In the genomic region with DNA sequence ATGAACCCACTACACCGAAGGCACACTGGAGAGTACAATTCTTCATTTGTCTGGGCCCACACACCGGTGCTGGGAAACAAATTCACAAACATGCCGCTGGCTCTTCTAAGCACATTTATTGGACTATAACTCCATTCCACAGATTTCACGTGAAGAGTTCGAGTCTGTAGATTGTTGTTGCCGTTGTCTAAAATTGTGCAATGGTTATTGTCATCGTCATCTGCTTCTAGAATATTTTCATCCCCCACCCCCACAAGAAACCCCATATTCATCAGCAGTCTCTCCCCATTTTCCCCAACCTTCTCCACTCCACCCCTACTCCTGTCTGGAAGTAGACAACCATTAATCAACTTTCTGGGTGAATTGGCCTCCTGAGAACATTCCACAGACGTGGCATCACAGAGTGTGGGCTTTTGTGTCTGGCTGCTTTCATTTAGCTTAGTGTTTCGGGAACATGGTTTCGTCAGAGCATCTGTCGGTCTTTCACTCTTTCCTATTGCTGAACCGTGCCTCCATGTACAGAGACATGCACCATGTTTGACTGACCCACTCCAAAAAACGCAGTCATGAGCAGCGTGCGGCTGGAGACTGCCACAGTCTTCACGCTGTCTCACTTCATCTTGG, we compare ENCODE assay signal across 17 mouse cellular contexts. TPM values are rescaled to one million over a fixed set of nuclear protein-coding genes. Genes with fewer than 3 reads are reported as not detected.
DNase-seq lines count a peak whose midpoint lies in the region; ATAC-seq and TF ChIP-seq lines count a peak whose summit lies in the region.
"Had no signal": no experiment of that assay in that cellular context is flagged by ENCODE, and none has a peak within 500 bp of the region (broad histone marks: within the 10 kb centered on the region; RNA-seq: fewer than 3 reads in every experiment).

No protein-coding gene starts in this region.

- no peaks in the 10 kb centered on the region for H3K9me3 ChIP-seq in heart, postnatal 0 days (replicated peaks; ENCODE audit: control insufficient read depth, low read length)
- no peaks in the 10 kb centered on the region for H3K9me3 ChIP-seq in heart, embryonic 12.5 days (replicated peaks)
- no peaks in the 10 kb centered on the region for H3K9me3 ChIP-seq in lung, embryonic 15.5 days
- H3K9me3 ChIP-seq: forebrain, embryonic 15.5 days; G1E; hindbrain, embryonic 15.5 days; neural tube, embryonic 13.5 days had no signal

- H3K27ac ChIP-seq in heart, postnatal 0 days (ENCODE audit: low read depth), result 0 out of 2 replicates have a peak overlapping the region, but pooled peaks have one; percentile 2
- H3K27ac ChIP-seq in heart, embryonic 12.5 days (ENCODE audit: poor library complexity, severe bottlenecking), result no peak overlapping the region
- H3K27ac ChIP-seq in lung, embryonic 15.5 days, result peak overlapping the region; percentile 86
- H3K27ac ChIP-seq in embryonic fibroblast, embryonic 13.5 days (ENCODE audit: insufficient read depth, low read length), result peak overlapping the region; percentile 81
- H3K27ac ChIP-seq: forebrain, embryonic 15.5 days; hindbrain, embryonic 15.5 days; liver, embryonic 14.5 days; neural tube, embryonic 13.5 days had no signal

- H3K9ac ChIP-seq in heart, postnatal 0 days (replicated peaks; ENCODE audit: low read depth, low read length), result no peak overlapping the region
- no peak overlapping the region for H3K9ac ChIP-seq in heart, embryonic 12.5 days
- no peak overlapping the region for H3K9ac ChIP-seq in lung, embryonic 15.5 days
- H3K9ac ChIP-seq: forebrain, embryonic 15.5 days; hindbrain, embryonic 15.5 days; liver, embryonic 14.5 days; neural tube, embryonic 13.5 days had no signal

- whole genome bisulfite sequencing in heart, postnatal 0 days, result 88% methylated on average over 16 of the region's 16 CpGs
- 85% methylated on average over 16 of the region's 16 CpGs for WGBS in heart, embryonic 12.5 days
- WGBS in lung, embryonic 15.5 days, result 68% methylated on average over 16 of the region's 16 CpGs

- no peaks in the 10 kb centered on the region for H3K4me1 ChIP-seq in heart, postnatal 0 days (ENCODE audit: control insufficient read depth, insufficient read depth)
- H3K4me1 ChIP-seq in heart, embryonic 12.5 days (replicated peaks), result no peaks in the 10 kb centered on the region
- peaks cover 27% of the 10 kb centered on the region for H3K4me1 ChIP-seq in lung, embryonic 15.5 days
- H3K4me1 ChIP-seq in embryonic fibroblast, embryonic 13.5 days (ENCODE audit: control insufficient read depth, insufficient read depth, low read length), result 0 out of 2 replicates have a peak, but pooled peaks cover 5% of the 10 kb centered on the region
- H3K4me1 ChIP-seq: forebrain, embryonic 15.5 days; hindbrain, embryonic 15.5 days; neural tube, embryonic 13.5 days had no signal

- no peaks in the 10 kb centered on the region for H3K27me3 ChIP-seq in heart, postnatal 0 days (ENCODE audit: control insufficient read depth, insufficient read depth, low read length)
- H3K27me3 ChIP-seq in heart, embryonic 12.5 days (replicated peaks), result no peaks in the 10 kb centered on the region
- H3K27me3 ChIP-seq in lung, embryonic 15.5 days, result no peaks in the 10 kb centered on the region
- no peaks in the 10 kb centered on the region for H3K27me3 ChIP-seq in C2C12 (ENCODE audit: control insufficient read depth, insufficient read depth, insufficient read length)
- H3K27me3 ChIP-seq: forebrain, embryonic 15.5 days; hindbrain, embryonic 15.5 days; neural tube, embryonic 13.5 days had no signal

- H3K79me3 ChIP-seq in C2C12 (ENCODE audit: low read depth), result no peaks in the 10 kb centered on the region

- H3K79me2 ChIP-seq in C2C12 (ENCODE audit: control insufficient read depth, insufficient read depth), result peaks cover 3% of the 10 kb centered on the region

- H3K4me3 ChIP-seq in heart, postnatal 0 days (ENCODE audit: low read depth, low read length), result no peak overlapping the region
- H3K4me3 ChIP-seq in heart, embryonic 12.5 days, result no peak overlapping the region
- H3K4me3 ChIP-seq in lung, embryonic 15.5 days, result no peak overlapping the region
- no peak overlapping the region for H3K4me3 ChIP-seq in C2C12 (ENCODE audit: insufficient read depth, poor library complexity, severe bottlenecking)
- no peak overlapping the region for H3K4me3 ChIP-seq in embryonic fibroblast, embryonic 13.5 days (ENCODE audit: insufficient read depth, low read length)
- H3K4me3 ChIP-seq: forebrain, embryonic 15.5 days; hindbrain, embryonic 15.5 days; neural tube, embryonic 13.5 days had no signal

- no peak overlapping the region for H3ac ChIP-seq in C2C12 (ENCODE audit: control insufficient read depth, insufficient read length, low read depth)

- TF ChIP-seq CTCF in heart, postnatal 0 days (IDR thresholded peaks at IDR 0.05; ENCODE audit: low read depth), result no peak
- no peak for TF ChIP-seq CTCF in C2C12 (IDR thresholded peaks at IDR 0.05; ENCODE audit: control insufficient read depth, insufficient read depth, insufficient read length)
- TF ChIP-seq CTCF in embryonic fibroblast, embryonic 13.5 days (IDR thresholded peaks at IDR 0.05; ENCODE audit: borderline replicate concordance, insufficient read depth, low read length), result no peak

- ATAC-seq in heart, postnatal 0 days (ENCODE audit: insufficient read depth, low read depth), result no peak
- no peak for ATAC-seq in heart, embryonic 12.5 days (ENCODE audit: insufficient number of reproducible peaks, low FRiP score)
- ATAC-seq in lung, embryonic 15.5 days (ENCODE audit: borderline replicate concordance, extremely low read depth, low FRiP score, low TSS enrichment), result no peak; the same call in none of the 2 replicates
- ATAC-seq: forebrain, embryonic 15.5 days had no signal

- no peak overlapping the region for H3K4me2 ChIP-seq in heart, postnatal 0 days (ENCODE audit: low read depth, low read length)
- H3K4me2 ChIP-seq in heart, embryonic 12.5 days, result no peak overlapping the region
- H3K4me2 ChIP-seq in lung, embryonic 15.5 days, result no peak overlapping the region
- H3K4me2 ChIP-seq: forebrain, embryonic 15.5 days; hindbrain, embryonic 15.5 days; neural tube, embryonic 13.5 days had no signal

- DNase-seq in heart, postnatal 0 days (ENCODE audit: low spot score), result no peak
- DNase-seq in lung, postnatal 36 days, result no peak
- no peak for DNase-seq in left cerebral cortex, adult 9 months (ENCODE audit: low spot score in 2 of 2)
- DNase-seq in ovary, adult 18-20 months (ENCODE audit: low spot score), result no peak
- DNase-seq: cerebellum, postnatal 10 days; gastrocnemius, postnatal 36 days; kidney, adult 2 months; right cerebral cortex, postnatal 25 days had no signal

- no peak for TF ChIP-seq EP300 in heart, postnatal 0 days (IDR thresholded peaks at IDR 0.05; ENCODE audit: low read depth)

- TF ChIP-seq POLR2A in embryonic fibroblast, embryonic 13.5 days (IDR thresholded peaks at IDR 0.05; ENCODE audit: low read depth, low read length), result no peak

- no peaks in the 10 kb centered on the region for H3K36me3 ChIP-seq in heart, postnatal 0 days (replicated peaks; ENCODE audit: control insufficient read depth, insufficient read depth, low read length)
- no peaks in the 10 kb centered on the region for H3K36me3 ChIP-seq in heart, embryonic 12.5 days
- H3K36me3 ChIP-seq in lung, embryonic 15.5 days, result no peaks in the 10 kb centered on the region
- H3K36me3 ChIP-seq in C2C12 (ENCODE audit: control insufficient read depth, insufficient read depth), result no peaks in the 10 kb centered on the region
- H3K36me3 ChIP-seq: forebrain, embryonic 15.5 days; G1E; hindbrain, embryonic 15.5 days; neural tube, embryonic 13.5 days had no signal

TF ChIP-seq in C2C12, 6 proteins besides CTCF, POLR2A, EP300 and RAD21:
- TF ChIP-seq USF1 (IDR thresholded peaks at IDR 0.05; ENCODE audit: low read depth), result no peak
- TF ChIP-seq MAX (IDR thresholded peaks at IDR 0.05), result no peak
- peak; percentile 73 for TF ChIP-seq CEBPB (IDR thresholded peaks at IDR 0.05; ENCODE audit: low read depth)
- TF ChIP-seq MYOD1 (IDR thresholded peaks at IDR 0.05; ENCODE audit: control insufficient read depth, insufficient read length, low read depth), result no peak
TF ChIP-seq in C2C12: peak in this region for 1.

RNA-seq across cellular contexts. Expression of a gene that starts 6.6 kb away (rescaled TPM):
- total RNA-seq in heart, postnatal 0 days (2014; rRNA removed; ENCODE audit: low replicate concordance), result 62.0 and 63.6 TPM in 2 replicates
- polyA plus RNA-seq in heart, postnatal 0 days (2015; fragmentation: Nextera tagmentation; extraction: Ambion mirVana), result 15.7 and 17.5 TPM in 2 replicates
- polyA plus RNA-seq in heart, embryonic 12.5 days (2016; fragmentation: Nextera tagmentation; extraction: Ambion mirVana), result 41.9 and 42.0 TPM in 2 replicates
- 62.5 and 67.7 TPM in 2 replicates for polyA plus RNA-seq in lung, embryonic 15.5 days (2015; fragmentation: Nextera tagmentation; extraction: Ambion mirVana)
- polyA plus RNA-seq in C2C12 (2012; fragmentation: generic; extraction: Trizol), result 580 TPM
- polyA plus RNA-seq in embryonic fibroblast, embryonic 13.5 days (2011; ENCODE audit: insufficient read length, low read depth, missing spikeins), result 718 and 1,071 TPM in 2 replicates
